Mouse (Mus musculus): ENCODE measurements around the gene Zmynd10.

GRCm38 (mm10) chr9:107554319-107554825 lies 7.3 kb downstream of the Zmynd10 start:
- TF ChIP-seq POLR2A (IDR thresholded peaks at IDR 0.05; ENCODE audit: low read depth, low read length) (peak; percentile 91), CTCF (IDR thresholded peaks at IDR 0.05; ENCODE audit: extremely low read depth, insufficient read depth, insufficient read length, insufficient replicate concordance) (no peak)
